Mouse (Mus musculus): ENCODE data around the gene Olfr485.
"Not testable (repeated sequence)": the region's sequence is repeated elsewhere in the genome, so short reads cannot be mapped to it uniquely, and the experiment has no call there.

Gene Olfr485

DNA sequence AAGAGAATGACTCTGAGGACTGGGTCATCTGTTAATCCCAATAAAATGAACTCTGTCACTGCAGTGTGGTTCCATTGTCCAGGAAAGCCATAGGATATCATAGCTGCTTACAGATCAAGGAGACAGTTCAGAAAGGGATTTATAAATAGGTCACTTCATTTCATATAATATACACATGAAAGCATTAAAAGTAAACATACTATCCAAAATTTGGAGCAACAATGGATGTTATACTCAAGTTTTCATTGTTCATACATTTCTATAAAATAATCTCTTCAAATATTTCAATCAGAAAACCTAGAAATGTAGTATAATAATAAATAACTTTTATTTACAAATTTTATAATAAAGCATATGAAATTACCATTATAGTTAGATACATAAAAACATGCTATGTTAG, at the start of gene Olfr485:
Gene Olfr485 (minus strand): TSS at position 101 of the 400 bp plus-strand sequence.
- no peak for ATAC-seq (ENCODE audit: insufficient number of reproducible peaks, low FRiP score, low TSS enrichment)

DNA sequence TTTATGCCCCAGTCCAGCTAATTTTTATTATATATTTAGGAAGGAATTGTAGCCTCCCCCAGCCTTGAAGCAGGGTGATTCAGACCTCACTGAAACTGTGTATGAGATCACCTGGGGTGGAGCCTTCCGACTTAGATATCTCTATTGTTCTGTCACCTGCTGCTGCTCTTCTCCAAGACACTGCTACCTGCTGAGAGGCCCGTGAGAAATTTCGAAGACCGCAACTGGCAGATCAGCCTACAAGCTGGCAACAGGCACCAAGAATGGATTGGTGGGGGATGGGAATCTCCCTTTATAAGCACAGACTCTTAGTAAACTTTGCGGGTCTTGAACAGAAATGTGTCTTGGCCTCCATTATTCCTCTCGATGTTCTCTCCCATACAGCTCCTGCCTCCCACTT, 37.3 kb upstream of the Olfr485 start:
- ATAC-seq (ENCODE audit: insufficient number of reproducible peaks, low FRiP score, low TSS enrichment): no peak

GRCm38 (mm10) chr7:108196337-108196736, 36.7 kb upstream of the Olfr485 start:
- ATAC-seq (ENCODE audit: insufficient number of reproducible peaks, low FRiP score, low TSS enrichment): not testable (repeated sequence)

GRCm38 (mm10) chr7:108192714-108193113, 33.0 kb upstream of the Olfr485 start:
- ATAC-seq (ENCODE audit: insufficient number of reproducible peaks, low FRiP score, low TSS enrichment): not testable (repeated sequence)

DNA sequence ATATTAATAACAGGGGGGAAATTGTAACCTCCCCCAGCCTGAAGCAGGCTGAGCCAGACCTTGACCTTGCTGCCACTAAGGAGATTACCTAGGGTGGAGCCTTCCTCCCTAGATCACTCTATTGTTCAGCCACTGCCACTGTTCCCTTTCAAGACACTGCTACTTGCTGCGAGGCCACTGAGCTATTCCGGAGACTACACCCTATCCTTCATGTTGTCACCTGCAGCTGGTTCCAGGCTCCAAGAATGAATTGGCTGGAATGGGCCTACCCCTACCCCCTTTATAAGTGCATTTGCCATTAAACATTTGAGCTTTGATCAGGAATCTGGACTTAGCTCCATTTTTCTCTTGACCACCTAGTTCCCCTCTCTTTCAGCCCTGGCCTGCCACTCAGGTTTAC, 31.5 kb upstream of the Olfr485 start:
- ATAC-seq (ENCODE audit: insufficient number of reproducible peaks, low FRiP score, low TSS enrichment): not testable (repeated sequence)

GRCm38 (mm10) chr7:108185237-108185636, 25.6 kb upstream of the Olfr485 start:
- not testable (repeated sequence) for ATAC-seq (ENCODE audit: insufficient number of reproducible peaks, low FRiP score, low TSS enrichment)

DNA sequence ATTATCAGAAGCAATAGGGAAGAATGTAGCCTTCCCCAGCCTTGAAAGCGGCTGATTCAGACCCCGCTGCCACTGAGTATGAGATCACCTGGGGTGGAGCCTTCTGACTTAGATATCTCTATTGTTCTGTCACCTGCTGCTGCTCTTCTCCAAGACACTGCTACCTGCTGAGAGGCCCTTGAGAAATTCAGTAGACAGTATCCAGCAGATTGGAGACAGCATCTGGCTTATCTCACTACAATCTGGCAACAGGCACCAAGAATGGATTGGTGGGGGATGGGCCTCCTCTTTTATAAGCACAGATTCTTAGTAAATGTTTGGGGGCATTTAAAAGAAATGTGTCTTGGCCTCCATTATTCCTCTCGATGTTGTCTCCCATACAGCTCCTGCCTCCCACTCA, 24.7 kb upstream of the Olfr485 start:
- not testable (repeated sequence) for ATAC-seq (ENCODE audit: insufficient number of reproducible peaks, low FRiP score, low TSS enrichment)

DNA sequence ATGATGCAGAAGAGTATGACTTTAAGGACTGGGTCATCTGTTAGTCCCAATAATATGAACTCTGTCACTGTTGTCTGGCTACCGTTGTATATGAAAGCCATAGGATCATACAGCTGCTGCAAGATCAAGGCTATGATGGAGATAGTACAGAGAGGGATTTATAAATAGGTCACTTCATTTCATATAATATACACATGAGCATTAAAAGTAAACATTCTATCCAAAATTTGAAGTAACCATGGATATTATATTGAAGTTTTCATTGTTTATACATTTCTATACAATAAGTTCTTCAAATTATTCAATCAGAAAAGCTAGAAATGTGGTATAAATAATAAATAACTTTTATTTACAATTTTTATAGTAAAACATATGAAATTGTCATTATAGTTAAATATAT, 13.0 kb upstream of the Olfr485 start, which contains the start of gene Olfr486:
Gene Olfr486 (minus strand): TSS at position 101 of the 400 bp plus-strand sequence.
- not testable (repeated sequence) for ATAC-seq (ENCODE audit: insufficient number of reproducible peaks, low FRiP score, low TSS enrichment)

GRCm38 (mm10) chr7:108127349-108127748, 32.3 kb downstream of the Olfr485 start, which contains the start of gene Olfr484:
TSS of gene Olfr484 (minus strand) at chr7:108127449.
- ATAC-seq (ENCODE audit: insufficient number of reproducible peaks, low FRiP score, low TSS enrichment): no peak

- no peak for ATAC-seq (ENCODE audit: insufficient number of reproducible peaks, low FRiP score, low TSS enrichment)
These were observed 38.3 kb downstream of the Olfr485 start for GRCm38 (mm10) chr7:108121416-108121815.

DNA sequence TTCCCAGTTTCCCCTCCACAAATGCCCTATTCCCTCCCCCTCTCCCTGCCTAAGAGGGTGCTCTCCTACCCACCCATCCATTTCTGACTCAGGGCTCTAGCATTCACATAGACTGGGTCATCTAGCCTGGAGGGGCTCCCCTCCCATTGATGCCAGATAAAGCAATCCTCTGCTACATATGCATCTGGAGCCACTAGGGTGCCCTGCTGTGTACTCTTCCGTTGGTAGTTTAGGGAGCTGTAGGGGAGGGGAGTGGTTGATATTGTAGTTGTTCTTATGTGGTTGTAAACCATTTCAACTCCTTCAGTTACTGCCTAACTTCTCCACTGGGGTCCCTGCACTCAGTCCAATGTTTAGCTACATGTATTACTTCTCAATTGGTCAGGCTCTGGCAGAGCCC, 39.0 kb downstream of the Olfr485 start:
- no peak for ATAC-seq (ENCODE audit: insufficient number of reproducible peaks, low FRiP score, low TSS enrichment)

Data from cerebellum, adult (tissue).